Mouse (Mus musculus) CD4-positive naive resting alpha-beta T cell, adult 57 days (primary cell): ENCODE data around the gene Papola. TPM values are rescaled to one million over a fixed set of nuclear protein-coding genes. Genes with fewer than 3 reads are reported as not detected.

Experiments
- total RNA-seq: library from RNA; stranded (reverse); gene quantifications from one replicate; pipeline ENCODE4 v1.2.4, GENCODE M21; 2023

Gene Papola
- 190 TPM for total RNA-seq

DNA sequence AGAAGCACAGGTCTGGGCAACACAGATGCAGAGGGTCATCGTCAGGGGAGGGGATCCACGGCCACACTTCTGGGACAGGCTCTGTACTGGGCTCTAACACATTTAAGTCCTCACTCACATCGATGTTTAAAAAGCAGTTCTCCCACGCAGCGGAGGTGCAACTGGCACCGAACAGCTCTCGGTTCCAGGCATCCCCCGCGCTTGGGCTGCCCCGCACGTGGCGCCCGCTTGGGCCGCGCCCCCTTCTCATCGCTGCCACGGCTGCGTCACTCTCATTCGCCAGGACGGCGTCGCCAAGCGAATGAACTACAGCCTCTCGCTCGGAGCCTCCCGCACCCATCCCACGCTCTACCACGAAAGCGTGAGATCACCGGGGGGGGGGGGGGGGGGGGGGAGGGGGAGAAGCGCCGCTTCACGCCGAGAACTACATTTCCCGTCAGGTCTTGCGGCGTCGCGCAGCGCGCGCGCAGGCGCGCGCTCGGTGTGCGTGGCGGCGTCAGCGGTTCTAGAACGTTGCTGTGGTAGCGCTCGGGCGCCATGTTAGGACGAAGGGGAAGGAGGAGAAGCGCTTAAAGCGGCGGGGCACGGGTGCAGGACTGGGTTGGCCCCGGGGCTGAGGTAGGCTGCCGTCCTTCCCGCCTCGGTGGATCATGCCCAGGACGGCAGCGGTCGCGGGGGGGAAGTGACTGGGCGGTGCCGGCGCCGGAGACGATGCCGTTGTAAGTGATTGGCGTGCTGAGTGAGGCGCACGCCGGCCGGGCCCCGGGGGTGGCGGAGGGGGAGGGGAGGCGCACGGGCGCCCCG, at the start of gene Papola:
Gene Papola (plus strand): TSS at position 499 of the 804 bp plus-strand sequence.

Other genes starting within 250 kb of the Papola start
- gene Bdkrb2, start 221.5 kb upstream of the Papola start, total RNA-seq = not detected
- not detected for gene Bdkrb1, start 181.6 kb upstream of the Papola start, total RNA-seq
- gene Gskip, start 99.9 kb upstream of the Papola start, total RNA-seq = 11.9 TPM
- gene Atg2b, start 99.5 kb upstream of the Papola start, total RNA-seq = 47.7 TPM
- not detected for gene Ak7, start 78.7 kb upstream of the Papola start, total RNA-seq
- gene Vrk1, start 225.5 kb downstream of the Papola start, total RNA-seq = 45.8 TPM